Mouse (Mus musculus) bone marrow macrophage, adult 2 months (primary cell): Measurements from ENCODE around the gene Clec16a.

Experiments used
- CTCF ChIP-seq: IDR thresholded peaks from 2 replicates; pipeline ENCODE4 v1.5.1; 2012; ENCODE audit warnings: low read depth, mild to moderate bottlenecking, low read length, moderate library complexity
- POLR2A ChIP-seq: IDR thresholded peaks from 2 replicates; pipeline ENCODE4 v1.6.1; 2012; ENCODE audit warnings: mild to moderate bottlenecking, low read depth, low read length, borderline replicate concordance

- TF ChIP-seq CTCF (no peak), POLR2A (no peak)
Observed at GRCm38 (mm10) chr16:10586546-10586945, 41.4 kb downstream of the Clec16a start.
